Mouse (Mus musculus) kidney, postnatal 14 days (tissue): Measurements from ENCODE around the gene Syt13.

Source experiments
- DNase-seq: peaks from one replicate; pipeline ENCODE4 v3.0.0; 2022; ENCODE audit warnings: mixed read lengths

Gene Syt13

DNA sequence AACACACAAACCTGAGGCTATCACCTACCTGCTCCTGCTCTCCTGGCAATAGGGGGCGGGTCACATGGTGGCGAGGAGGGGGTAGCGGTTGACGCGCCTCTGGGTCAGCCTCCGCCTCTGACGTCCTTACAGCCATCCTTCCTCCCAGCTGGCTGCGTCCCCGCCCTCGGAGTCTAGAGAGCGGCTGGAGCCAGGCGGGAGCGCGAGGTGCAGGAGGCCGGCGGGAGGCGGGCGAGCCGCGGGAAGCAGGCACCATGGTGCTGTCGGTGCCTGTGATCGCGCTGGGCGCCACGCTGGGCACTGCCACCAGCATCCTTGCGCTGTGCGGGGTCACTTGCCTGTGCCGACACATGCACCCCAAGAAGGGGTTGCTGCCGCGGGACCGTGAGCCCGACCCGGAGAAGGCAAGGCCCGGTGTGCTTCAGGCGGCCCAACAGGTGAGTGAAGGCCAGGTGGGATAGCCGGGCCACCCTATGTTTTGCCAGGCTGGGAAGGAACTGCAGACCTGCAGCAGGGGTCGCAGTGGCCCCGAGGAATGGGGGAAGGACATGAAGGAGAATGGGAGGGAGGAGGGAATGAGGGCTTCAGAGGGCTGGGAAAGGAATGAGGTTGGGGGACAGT is at the start of gene Syt13:
Gene Syt13, plus strand, starts transcription at position 166 of the 621 bp plus-strand sequence.
- DNase-seq = peak; percentile 65

DNA sequence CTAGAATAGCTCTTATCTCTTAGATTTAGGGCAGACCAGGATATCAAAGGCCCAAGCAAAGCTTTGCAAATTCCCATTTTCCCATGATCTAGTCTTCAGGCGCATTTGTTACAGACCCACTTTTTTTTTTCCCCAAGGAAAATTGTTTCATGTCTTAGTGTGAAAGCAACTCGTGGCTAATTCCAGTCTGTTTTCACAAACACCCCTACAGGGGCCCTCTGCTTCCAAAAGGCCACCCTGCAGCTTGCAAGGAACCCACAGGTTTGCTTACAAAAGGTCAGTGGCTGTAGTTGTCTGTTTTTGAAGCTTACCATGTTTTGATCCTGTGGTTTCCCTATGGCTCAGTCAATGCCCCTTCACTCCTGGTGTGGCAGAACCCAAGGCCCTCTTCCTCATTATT is 48.3 kb upstream of the Syt13 start:
- no peak for DNase-seq

DNA sequence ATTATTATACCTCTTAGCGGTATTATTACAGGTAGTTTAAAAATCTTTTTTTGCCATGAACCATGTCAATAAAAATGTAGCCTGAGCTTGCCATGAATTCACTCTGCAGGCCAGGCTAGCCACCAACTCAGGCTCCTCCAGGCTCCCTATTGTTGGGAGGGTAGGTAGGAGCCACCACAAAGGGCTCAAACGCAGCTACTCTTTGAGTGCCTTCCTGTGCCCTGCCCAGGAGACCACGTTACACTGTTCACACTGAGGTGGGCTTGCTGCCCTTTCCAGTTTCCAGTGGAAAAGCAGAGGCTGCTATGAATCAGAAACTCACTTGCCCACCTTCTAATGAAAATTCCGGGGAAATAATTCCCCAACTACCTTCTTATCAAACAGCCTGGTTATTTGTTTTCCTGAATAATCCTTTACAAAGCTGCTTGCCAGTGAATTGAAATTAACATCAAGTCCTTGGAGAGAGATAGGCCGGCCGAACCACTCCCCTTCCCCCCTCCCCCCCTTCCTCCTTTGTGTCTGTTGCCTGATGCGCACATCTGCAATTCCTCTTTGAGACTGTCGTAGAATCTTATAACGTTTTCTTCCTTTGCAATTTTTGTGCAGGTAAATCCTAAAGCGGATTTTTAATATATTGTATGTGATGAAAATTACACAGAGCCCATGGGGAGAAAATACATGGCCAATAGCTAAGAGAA is 44.6 kb upstream of the Syt13 start:
- no peak for DNase-seq

DNA sequence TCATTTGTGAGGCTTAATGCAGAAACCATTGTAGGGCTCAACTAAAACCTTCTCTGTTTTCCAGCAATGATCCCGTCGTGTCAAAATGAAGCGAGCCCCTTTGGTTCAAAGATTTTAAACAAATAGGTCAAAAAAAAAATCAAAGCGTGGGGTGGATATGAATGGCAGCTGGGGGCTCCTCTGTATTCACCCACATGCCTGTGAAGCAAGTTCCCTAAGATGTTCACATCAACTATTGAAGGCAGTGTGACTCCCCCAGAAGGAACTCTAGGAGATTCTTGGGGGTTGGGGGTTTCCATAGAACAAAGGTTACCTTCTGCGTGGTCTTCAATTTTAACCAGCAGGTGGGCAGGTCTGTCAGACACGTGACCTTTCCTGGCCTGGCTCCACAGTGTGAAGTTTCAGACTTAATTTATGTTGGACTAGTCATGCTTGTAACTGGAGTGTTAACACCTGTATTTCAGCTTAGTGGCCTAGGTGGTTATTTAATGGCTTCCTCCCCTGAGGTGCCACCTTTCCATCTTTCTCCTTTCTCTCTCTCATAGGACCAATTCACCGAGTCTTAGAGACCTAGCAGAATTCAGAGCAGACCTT is 43.7 kb upstream of the Syt13 start:
- DNase-seq = no peak

DNA sequence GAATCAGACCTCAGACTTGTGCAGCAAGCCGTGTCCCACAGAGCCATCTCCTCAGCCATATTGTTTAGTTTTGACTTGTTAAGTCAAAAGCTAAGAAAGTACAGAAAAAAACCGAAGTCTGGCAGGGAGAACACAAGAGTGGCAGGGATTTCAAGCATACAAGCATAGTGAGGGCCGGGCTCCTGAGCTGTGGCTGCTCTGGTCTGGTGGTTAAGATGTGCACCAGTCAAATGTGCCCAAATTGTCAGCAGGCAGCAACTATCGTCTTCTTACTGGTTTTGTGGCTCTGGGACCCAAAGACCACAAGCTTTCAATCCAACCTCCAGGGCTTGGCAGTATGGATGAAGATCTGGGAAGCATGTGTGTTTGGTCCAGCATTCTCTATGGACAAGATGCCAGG is 42.2 kb upstream of the Syt13 start:
- DNase-seq = no peak

DNA sequence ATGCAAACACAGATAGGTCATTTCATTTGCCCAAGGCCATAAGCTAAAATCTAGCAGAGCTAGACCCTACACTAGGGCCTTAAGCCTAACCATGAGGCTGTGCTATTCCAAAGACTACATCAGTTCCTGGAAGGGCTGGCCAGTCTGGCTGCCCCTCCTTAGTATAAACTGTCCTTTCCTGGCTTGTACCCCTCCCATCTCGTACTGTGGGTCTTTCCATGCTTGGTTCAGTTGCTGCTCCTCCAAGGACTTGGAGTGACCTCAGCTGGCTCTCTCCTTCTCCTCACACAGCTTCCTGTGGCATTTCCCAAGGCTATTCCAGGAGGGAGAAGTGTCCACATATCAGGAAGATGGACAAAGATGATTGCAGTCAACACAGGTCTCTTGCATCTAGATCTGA is 40.3 kb upstream of the Syt13 start:
- no peak for DNase-seq

DNA sequence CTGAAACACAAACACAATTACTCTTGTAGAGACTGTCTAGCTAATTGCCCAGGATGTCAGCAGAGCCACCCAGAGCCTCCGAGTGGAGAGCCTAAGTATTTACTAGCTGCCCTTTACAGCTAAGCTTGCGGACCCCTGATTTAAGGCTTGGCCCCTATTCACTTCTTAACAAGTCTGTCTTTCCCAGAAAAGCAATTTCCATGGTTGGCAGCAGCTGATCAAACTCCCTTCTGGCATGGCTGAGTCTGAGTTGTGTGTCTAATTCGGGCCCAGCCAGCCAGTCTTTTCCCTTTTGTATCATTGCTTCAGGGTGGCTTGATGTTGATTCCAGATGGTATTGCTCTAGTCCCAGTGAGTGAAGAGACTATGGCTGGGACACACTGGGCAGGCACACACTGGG is 37.4 kb upstream of the Syt13 start:
- no peak for DNase-seq

DNA sequence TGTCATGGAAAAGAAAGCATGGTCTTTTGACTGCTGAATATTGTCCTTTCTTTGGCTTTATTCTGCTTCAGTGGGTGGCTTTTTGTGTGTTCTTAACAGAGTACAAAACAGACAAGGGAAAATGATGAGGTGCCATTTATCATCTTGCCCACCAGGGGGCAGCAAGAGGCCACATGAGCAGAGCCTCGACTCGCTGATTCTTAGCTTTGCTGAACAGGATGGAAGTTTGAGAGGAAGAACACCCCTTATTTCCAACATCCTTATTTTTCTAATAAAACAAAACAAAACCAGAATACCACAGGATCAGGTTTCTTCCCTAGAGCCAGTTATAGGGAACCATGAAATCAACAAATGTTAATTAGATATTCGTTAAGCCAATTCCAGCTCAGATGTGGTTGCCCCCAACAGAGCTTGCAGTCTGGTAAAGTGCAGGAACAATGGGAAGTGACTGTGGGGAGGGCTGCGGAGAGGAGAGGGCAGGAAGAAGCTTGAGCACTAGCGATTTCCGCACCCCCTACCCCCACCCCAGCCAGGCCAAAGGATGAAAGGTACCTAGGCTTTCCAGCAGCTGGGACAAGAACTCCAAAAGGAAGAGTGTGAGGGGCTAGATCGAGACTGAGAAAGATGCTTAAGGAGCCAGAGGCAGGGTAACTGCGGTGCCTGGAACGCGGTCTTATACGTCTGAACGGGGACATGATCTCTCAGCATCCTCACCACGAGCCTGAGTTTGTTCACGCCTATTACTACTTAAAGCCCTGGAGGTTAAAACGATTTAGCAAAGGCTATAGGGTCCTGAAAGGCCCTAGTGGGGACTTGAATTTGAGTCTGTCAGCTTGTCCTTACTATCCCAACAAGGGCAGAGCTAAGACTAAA is 31.6 kb upstream of the Syt13 start:
- peak; percentile 67 for DNase-seq

DNA sequence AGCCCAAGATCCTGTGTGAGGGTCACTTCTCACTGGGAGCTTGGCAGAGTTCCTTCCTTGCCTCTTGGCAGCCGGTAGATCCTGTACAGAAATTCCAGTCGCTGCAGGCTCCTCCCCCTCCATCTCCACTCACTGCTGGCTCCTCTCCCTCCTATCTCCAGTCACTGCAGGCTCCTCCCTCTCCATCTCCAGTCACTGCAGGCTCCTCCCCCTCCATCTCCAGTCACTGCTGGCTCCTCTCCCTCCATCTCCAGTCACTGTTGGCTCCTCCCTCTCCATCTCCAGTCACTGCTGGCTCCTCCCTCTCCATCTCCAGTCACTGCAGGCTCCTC is 31.0 kb upstream of the Syt13 start:
- DNase-seq = peak; percentile 54

DNA sequence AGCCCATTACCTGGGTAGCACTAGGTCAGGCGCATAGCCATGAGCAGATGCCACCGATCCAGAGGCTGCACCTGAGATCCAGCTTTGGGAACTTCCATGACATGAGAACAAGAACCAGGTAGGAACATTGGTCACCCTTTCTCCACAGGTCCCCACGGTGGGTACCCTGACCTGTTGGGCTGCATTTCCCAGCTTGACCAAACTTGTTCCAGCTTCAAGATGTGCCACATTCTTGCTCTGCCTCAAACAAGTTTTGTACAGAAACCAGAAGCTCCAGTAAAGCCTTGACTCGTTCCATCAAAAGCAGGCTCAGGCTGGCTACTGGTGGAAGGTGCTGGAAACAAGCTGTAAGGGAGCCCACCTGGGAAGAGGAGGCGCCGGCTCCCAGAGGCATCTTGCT is 29.9 kb upstream of the Syt13 start:
- no peak for DNase-seq

DNA sequence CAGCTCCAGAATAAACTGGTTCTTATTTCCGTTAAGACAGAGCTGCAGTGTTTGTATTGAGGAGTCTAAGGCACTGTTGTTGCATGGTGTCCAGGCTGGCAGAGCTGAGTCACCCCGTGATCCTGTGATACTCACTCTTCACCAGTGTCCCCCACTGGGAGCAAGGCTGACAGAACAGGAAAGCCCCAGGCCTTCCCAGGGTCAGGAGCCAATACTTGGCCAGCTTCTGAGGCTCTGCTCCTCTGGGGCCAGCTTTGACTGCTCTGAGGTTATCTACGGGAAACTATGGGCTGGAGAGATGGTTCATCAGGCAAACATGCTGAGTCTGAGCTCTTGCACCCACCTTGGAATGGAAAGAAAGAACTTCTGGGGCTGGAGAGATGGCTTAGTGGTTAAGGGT is 28.0 kb upstream of the Syt13 start:
- no peak for DNase-seq

DNA sequence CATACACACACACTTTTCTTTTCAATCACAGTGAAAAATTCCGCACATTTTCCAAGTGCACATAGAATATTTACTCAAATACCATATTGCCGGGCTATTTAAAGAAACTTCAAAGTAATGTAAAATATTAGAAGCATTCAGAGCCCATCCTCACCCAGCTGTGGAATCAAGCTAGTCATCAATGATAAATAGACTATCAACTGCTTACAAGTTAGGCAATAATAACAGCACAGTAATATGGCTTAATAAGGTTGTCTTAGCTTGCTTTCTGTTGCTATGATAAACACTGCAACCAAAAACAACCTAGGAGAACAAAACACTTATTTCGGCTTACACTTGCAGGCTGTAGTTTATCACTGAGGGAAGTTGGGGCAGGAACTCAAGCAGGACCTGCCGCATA is 22.4 kb upstream of the Syt13 start:
- no peak for DNase-seq

DNA sequence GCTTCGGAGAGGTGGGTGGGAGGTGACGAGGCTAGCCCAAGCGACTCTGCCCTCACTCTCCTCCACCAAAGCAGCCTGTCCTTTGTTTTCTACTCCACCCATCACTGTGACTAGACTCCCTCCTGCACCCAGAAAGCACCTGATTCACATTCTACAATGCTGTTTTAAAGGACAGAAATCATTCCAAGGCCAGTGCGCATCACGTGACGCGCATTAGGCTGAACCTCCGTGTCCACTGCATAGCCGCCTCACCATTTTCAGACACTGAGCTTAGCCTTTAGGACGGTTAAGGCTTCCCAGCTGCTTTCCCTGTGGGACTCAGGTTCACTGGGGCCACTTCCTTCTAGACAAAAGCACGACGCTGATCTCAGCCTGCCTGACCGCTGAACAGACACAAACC is 11.2 kb upstream of the Syt13 start:
- DNase-seq = no peak

DNA sequence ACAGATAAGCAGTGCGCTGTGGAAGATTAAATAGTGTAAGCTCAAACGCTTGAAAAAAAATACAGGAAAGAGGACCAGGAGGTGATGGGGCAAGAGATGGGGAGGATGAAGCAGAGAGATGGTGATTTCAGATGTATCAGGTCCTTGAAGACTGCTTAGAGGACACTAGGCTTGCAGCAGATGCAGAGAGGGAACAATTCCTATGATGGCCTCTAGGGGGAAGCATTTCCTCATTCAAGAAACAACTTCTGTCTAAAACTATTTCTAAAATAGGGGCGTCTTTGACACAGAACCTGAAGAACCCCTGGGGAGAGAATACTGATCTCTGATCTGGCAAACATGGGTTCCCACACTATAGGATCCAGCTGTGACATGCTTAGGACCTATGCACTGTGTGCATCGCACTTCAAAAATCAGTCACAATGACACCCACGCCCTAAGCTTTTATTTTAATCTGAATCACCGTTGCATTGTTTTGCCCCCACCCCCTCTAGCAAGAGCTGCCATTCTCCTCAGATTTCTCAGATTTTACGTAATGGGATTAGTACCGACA is 10.5 kb upstream of the Syt13 start:
- DNase-seq = peak; percentile 61

DNA sequence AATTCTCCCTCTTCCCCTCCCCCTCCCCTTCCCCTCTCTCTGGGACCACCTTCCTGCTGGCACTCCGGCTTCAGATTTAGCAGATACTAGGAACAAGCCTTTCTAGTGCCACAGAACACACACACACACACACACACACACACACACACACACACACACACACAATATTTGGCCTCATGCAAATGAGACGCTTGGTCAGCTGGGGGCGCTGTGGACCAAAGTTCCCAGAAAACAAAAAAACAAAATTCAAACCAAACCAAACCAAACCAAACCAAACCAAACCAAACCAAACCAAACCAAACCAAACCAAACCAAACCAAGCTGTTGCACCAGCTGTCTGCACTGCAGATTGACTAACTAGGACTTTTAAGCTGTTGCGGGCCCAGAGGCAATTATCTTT is 4.5 kb upstream of the Syt13 start:
- DNase-seq = no peak

DNA sequence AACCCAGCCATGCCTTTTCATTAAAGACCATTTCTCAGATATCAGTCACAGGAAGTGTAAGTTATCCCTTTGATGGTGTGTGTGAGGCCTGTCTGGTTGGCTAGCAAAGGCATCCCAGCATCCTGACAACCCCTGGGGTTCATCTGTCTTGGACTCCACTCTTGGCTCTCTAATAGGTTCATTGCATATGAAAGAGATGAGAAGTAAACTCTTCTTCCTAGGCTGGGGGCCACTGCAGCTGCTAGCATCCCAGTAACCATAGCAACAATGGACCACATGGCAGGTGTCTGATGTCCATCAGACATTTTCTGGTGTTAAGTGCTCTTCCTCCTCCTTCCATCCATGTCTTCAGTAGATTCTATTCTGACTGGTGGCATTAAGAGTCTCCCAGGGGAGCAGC is 2.6 kb upstream of the Syt13 start:
- DNase-seq = no peak

DNA sequence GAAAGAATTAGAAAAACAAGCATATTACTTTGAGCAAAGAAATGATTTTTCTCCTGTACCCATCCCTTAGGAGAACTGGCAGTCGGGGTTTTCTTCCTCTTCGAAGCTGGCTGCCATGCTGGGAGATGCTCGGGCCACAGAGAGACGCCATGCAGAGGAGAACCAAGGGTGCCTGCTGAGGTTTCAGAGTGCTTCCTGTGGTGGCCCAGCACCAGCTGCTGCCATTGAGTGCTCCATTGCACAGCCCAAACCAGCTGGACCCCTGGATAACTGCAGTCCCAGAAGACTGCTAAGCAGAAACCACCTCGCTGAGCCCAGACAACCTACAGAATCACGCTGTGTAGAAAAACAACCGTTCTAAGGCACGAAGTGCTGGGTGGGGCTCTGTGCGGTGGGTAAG is 1.6 kb upstream of the Syt13 start:
- no peak for DNase-seq

DNA sequence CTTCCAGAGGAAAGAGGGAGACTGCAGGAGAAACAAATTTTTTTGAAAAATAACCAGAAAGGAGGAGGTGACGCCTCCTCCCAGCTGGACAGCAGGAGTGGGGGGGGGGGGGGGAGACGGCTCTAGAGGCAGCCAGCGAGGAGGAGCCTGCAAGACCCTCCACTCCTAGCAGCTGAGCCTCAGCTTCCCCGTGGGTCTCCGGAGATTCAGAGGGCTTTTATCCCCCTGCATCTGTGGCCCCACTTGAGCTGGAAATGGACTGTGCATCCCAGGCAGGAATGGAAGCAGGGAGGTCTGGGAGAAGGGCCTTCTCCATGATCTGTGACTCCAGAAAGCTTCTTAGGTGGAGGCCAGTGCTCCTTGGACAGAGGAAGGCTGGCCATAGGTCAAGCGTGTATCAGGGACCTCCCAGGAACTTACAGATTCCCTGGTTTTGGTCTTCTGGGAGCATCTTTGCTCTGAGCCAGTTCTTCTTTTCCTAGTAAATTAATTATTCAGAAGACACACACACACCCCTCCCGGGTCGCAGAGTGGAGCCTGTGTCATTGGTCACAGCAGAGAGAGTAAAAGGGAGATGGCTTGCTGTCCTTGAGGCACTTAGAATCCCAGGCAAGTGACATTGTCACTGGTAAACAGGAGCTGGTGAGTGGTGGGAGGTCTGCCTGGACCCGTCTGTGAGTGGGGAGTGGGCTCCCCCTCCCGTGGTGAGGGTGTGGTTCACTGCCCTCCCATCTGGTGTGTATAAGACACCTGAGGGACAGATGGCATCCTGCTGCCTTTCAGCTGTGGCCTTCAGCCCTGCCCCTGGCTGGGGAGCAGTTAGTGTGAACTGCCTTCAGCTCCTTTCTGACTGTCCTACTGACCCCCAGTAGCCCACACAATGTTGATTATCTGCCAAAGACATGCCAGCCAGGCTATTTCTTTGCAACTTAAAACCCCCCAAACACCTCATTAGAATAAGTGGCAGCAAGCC is 1.0 kb downstream of the Syt13 start:
- no peak for DNase-seq

DNA sequence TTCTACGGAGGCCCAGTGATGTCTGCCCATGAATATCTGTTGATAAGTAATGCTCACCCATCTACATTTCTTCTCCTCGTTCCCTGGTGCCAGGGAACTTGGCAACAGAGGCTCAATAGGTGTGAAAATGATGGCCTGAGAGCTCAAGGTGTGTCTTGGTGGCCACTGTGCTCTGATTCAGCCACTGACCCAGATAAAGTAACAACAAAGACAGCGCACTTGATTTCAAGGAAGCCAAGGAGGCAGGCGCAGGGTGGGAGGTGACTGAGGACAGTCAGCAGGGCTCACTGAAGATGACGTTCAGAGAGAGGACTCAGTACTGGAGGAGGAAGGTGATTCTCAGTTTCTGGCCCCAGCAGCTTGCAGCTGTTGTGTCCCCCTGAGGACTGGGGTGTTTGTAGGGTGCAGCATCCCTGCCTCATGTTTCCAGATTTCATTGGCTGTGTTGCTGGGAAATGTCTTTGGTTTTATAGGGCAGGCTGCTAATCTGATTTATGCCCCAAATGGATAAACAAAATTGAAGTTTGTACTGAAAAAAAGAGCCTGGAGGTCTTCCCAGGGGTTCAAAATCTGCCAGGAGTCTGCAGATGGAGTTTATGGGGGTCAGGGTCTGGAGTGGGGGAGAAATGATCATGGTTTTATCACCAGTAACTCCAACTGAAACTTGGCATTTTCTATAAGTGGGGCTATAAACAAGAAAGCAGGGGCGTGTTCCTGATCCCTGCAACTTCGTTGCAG is 2.7 kb downstream of the Syt13 start:
- peak; percentile 71 for DNase-seq

DNA sequence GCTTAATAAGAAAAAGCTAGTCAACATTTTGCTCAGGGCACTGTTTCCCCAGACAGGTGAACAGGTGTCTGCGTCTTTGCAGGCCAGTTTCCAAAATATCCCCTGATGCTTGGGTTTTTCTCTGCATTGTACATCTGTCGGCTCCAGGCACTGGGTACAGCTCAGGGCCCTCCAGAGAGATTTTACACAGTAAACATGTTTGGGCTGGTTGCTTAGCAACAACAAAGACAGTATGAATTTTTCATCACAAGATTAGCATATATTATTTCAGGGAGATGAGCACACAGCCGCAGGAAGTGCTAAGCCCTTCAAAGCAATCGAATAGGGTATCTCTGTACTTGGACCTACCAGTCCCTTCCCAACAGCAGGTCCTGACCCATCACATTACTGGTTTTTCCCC is 5.8 kb downstream of the Syt13 start:
- DNase-seq = no peak

DNA sequence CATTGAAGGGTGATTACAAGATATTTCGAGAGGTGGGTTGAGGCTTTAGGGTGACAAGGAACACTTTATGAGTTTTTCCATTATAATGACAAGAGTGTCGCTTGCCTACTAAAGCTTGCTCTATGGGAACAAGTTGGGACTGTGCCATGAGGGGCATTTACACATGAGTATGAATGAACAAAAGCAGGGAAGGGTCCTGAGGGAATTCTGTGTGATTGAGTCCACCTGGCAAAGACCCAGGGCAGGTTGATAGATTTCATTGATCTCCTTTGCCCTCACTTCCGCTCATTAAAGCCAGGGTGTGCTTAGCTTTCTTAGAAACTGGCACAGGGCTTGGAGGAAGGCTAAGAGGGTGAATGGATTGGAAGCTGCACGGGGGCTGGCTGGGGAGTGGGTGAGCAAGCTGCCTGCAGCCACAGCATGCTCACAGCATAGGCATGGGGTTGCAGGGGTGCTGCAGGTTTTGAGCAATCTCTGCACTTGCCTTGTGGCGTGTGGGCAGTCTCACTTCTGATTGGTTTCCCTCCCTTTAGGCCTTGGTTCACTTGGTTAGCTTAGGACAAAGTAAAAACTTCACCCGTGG is 9.9 kb downstream of the Syt13 start:
- no peak for DNase-seq
